Mouse (Mus musculus): ENCODE measurements at regions not wholly inside any gene's neighbourhood (a gene's known extent, or its start where the extent isn't known, plus 50 kb on each side); places are given as distances from the start of the nearest gene placed in this dataset.
A peak's percentile ranks its signal among the peaks of the same experiment; 100 is the strongest.

- no peak for DNase-seq
These were observed 161.7 kb upstream of the Phactr1 start for GRCm38 (mm10) chr13:42518686-42519085.

GRCm38 (mm10) chr13:42522553-42522952, 157.9 kb upstream of the Phactr1 start:
- DNase-seq = no peak

- no peak for DNase-seq
These were observed 154.3 kb upstream of the Phactr1 start for GRCm38 (mm10) chr13:42526163-42526562.

- peak; percentile 74 for DNase-seq
These were observed 153.5 kb upstream of the Phactr1 start for GRCm38 (mm10) chr13:42526966-42527365.

- DNase-seq = no peak
These were observed 152.3 kb upstream of the Phactr1 start for GRCm38 (mm10) chr13:42528169-42528568.

- no peak for DNase-seq
These were observed 143.8 kb upstream of the Phactr1 start for GRCm38 (mm10) chr13:42536501-42537210.

GRCm38 (mm10) chr13:42538046-42538445, 142.4 kb upstream of the Phactr1 start:
- no peak for DNase-seq

GRCm38 (mm10) chr13:42544536-42545094, 135.8 kb upstream of the Phactr1 start:
- DNase-seq = no peak

- DNase-seq = no peak
These were observed 134.0 kb upstream of the Phactr1 start for GRCm38 (mm10) chr13:42546389-42546788.

- no peak for DNase-seq
These were observed 133.6 kb upstream of the Phactr1 start for GRCm38 (mm10) chr13:42546851-42547250.

- peak; percentile 9 for DNase-seq
These were observed 131.3 kb upstream of the Phactr1 start for GRCm38 (mm10) chr13:42549021-42549559.

GRCm38 (mm10) chr13:42554961-42555360, 125.5 kb upstream of the Phactr1 start:
- DNase-seq = no peak

GRCm38 (mm10) chr13:42558526-42558925, 121.9 kb upstream of the Phactr1 start:
- no peak for DNase-seq

GRCm38 (mm10) chr13:42561446-42561845, 119.0 kb upstream of the Phactr1 start:
- no peak for DNase-seq

GRCm38 (mm10) chr13:42565291-42566058, 114.9 kb upstream of the Phactr1 start:
- DNase-seq = peak; percentile 36

GRCm38 (mm10) chr13:42570600-42571348, 109.6 kb upstream of the Phactr1 start:
- peak; percentile 28 for DNase-seq

GRCm38 (mm10) chr13:42574189-42574588, 106.2 kb upstream of the Phactr1 start:
- DNase-seq = no peak

GRCm38 (mm10) chr13:42575725-42576426, 104.5 kb upstream of the Phactr1 start:
- peak; percentile 84 for DNase-seq

GRCm38 (mm10) chr13:42579471-42579870, 101.0 kb upstream of the Phactr1 start:
- DNase-seq = no peak

- no peak for DNase-seq
These were observed 91.3 kb upstream of the Phactr1 start for GRCm38 (mm10) chr13:42589136-42589535.

GRCm38 (mm10) chr13:42589607-42590006, 90.8 kb upstream of the Phactr1 start:
- peak; percentile 12 for DNase-seq

- no peak for DNase-seq
These were observed 90.0 kb upstream of the Phactr1 start for GRCm38 (mm10) chr13:42590415-42590814.

All from adrenal gland, postnatal 10 days (tissue).